Mouse (Mus musculus): ENCODE data around the gene Vwa8.

Vwa8 gene

GRCm38 (mm10) chr14:78848941-78849911 is at the start of gene Vwa8:
Gene Vwa8, plus strand, starts transcription at chr14:78849052.
- in situ Hi-C loops (cut with MboI), result no loop called here

GRCm38 (mm10) chr14:78802378-78802777 is 46.5 kb upstream of the Vwa8 start:
- in situ Hi-C loops (cut with MboI), result no loop called here

GRCm38 (mm10) chr14:78803924-78804323 is 44.9 kb upstream of the Vwa8 start:
- in situ Hi-C loops (cut with MboI), result no loop called here

GRCm38 (mm10) chr14:78812896-78813295 is 36.0 kb upstream of the Vwa8 start:
- in situ Hi-C loops (cut with MboI), result no loop called here

- in situ Hi-C loops (cut with MboI), result no loop called here
Measured at GRCm38 (mm10) chr14:78816411-78816810, 32.4 kb upstream of the Vwa8 start.

GRCm38 (mm10) chr14:78817651-78818050 is 31.2 kb upstream of the Vwa8 start:
- in situ Hi-C loops (cut with MboI), result no loop called here

GRCm38 (mm10) chr14:78818406-78818805 is 30.4 kb upstream of the Vwa8 start:
- in situ Hi-C loops (cut with MboI), result no loop called here

- in situ Hi-C loops (cut with MboI), result no loop called here
Measured at GRCm38 (mm10) chr14:78824013-78824412, 24.8 kb upstream of the Vwa8 start.

GRCm38 (mm10) chr14:78824507-78824906 is 24.3 kb upstream of the Vwa8 start:
- in situ Hi-C loops (cut with MboI), result no loop called here

- in situ Hi-C loops (cut with MboI), result no loop called here
Measured at GRCm38 (mm10) chr14:78831158-78831557, 17.7 kb upstream of the Vwa8 start.

- in situ Hi-C loops (cut with MboI), result no loop called here
Measured at GRCm38 (mm10) chr14:78847948-78848347, 904 bp upstream of the Vwa8 start.

- in situ Hi-C loops (cut with MboI), result no loop called here
Measured at GRCm38 (mm10) chr14:78848477-78848876, 375 bp upstream of the Vwa8 start.

GRCm38 (mm10) chr14:78849961-78850578 is 1.2 kb downstream of the Vwa8 start:
- in situ Hi-C loops (cut with MboI), result no loop called here

GRCm38 (mm10) chr14:78850666-78851065 is 1.8 kb downstream of the Vwa8 start:
- in situ Hi-C loops (cut with MboI), result no loop called here

GRCm38 (mm10) chr14:78851366-78851765 is 2.5 kb downstream of the Vwa8 start:
- in situ Hi-C loops (cut with MboI), result no loop called here

- in situ Hi-C loops (cut with MboI), result no loop called here
Measured at GRCm38 (mm10) chr14:78852401-78853246, 3.8 kb downstream of the Vwa8 start.

GRCm38 (mm10) chr14:78861156-78861555 is 12.3 kb downstream of the Vwa8 start:
- in situ Hi-C loops (cut with MboI), result no loop called here

GRCm38 (mm10) chr14:78870036-78870435 is 21.2 kb downstream of the Vwa8 start:
- in situ Hi-C loops (cut with MboI), result no loop called here

- in situ Hi-C loops (cut with MboI), result no loop called here
Measured at GRCm38 (mm10) chr14:78877176-78877575, 28.3 kb downstream of the Vwa8 start.

GRCm38 (mm10) chr14:78878402-78879045 is 29.7 kb downstream of the Vwa8 start:
- in situ Hi-C loops (cut with MboI), result no loop called here

GRCm38 (mm10) chr14:78880879-78881278 is 32.0 kb downstream of the Vwa8 start:
- in situ Hi-C loops (cut with MboI), result no loop called here

GRCm38 (mm10) chr14:78881563-78881962 is 32.7 kb downstream of the Vwa8 start:
- in situ Hi-C loops (cut with MboI), result no loop called here

Measured in mature B cell (primary cell).